Mouse (Mus musculus): Measurements from ENCODE around the gene Sorl1. TPM values are rescaled to one million over a fixed set of nuclear protein-coding genes. Genes with fewer than 3 reads are reported as not detected.
"Not testable (repeated sequence)": the region's sequence is repeated elsewhere in the genome, so short reads cannot be mapped to it uniquely, and the experiment has no call there.

Gene Sorl1
- total RNA-seq, 1 experiment from 2014 or later: 20.9 TPM

DNA sequence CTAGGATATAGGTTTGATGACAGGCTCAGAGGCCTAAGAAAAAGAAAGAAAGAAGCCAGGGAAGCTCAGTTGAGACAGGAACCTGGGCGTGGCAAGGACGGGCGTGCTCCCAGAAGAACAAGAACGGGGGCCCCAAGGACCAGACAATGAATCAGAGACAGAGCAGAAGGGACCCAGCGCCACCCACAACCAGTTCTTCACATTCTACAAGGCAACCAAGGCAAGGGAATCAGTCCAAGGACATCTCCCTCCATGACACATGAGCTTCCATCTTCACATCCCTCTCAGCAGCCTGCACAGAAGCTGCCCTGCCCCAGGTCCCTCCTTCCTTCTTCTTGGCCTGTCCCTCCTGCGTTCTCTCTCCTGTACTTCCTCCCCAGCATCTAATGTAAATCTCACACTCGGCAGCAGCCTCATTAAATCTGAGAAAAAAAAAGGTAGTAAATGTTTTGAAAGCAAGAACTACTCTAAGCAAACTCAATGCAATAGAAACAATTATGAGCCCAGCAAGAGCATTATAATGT is 30.0 kb downstream of the Sorl1 start:
- peak; percentile 26 for DNase-seq

DNA sequence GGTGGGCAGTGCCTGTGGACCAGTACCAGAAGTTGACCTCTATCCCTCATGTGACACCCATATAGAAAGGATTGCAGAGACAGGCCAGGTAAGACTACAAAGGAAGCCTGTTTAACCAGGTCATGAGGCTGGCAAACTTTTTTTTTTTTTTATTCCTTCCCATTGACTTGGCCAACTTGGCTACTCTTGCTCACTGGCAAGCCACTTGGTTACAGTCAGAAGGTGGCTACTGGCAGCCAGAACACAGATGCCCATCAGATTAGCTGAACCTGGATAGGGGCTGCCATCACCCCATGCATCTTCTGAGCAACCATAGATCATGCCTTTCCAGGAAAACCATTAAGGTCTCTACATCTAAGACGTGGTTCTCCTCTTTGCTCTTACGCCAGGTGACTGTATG is 31.3 kb downstream of the Sorl1 start:
- DNase-seq: no peak

GRCm38 (mm10) chr9:42091561-42091960 is 32.5 kb downstream of the Sorl1 start:
- DNase-seq: no peak

DNA sequence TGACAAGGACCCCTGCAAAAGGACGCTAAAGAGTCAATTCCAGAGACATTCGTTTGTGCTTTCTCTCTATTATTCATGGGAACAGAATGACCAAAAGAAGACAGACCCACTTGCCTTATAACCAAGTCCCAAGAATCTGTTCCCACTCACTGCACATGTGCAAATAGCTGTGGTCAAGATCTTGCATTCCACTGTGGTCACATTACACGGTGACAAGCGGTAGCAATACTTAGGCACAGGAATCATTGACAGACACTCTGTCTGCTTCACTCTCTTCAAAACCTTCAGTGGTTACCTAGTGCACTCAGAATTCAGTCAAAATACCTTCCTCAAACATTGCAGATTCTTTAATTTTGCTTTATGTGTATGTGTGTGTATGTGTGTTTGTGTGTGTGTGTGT is 36.2 kb downstream of the Sorl1 start:
- no peak for DNase-seq

GRCm38 (mm10) chr9:42085970-42086369 is 38.1 kb downstream of the Sorl1 start:
- DNase-seq: no peak

DNA sequence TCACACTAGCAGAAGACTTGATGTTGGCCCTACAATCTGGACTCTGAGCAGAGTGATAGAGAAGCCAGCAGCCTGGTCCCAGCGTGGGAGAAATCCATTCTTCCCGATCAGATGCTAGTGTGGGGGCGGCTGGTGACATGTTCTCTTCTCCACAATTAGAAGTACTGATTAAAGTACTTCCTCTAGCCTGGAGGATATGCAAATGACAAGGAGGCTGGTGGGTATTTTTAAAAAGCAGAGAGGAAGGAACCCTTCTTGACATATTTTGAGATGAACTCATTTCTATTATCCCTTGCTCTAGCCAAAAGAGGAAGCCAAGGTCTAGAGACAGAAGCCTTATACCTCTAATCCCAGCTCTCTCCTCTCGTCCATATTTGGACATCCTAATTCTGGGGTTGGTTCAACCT is 40.4 kb downstream of the Sorl1 start:
- no peak for DNase-seq

GRCm38 (mm10) chr9:42081681-42082530 is 42.2 kb downstream of the Sorl1 start:
- no peak for DNase-seq

- DNase-seq: no peak
These were observed 43.4 kb downstream of the Sorl1 start for GRCm38 (mm10) chr9:42080671-42081070.

DNA sequence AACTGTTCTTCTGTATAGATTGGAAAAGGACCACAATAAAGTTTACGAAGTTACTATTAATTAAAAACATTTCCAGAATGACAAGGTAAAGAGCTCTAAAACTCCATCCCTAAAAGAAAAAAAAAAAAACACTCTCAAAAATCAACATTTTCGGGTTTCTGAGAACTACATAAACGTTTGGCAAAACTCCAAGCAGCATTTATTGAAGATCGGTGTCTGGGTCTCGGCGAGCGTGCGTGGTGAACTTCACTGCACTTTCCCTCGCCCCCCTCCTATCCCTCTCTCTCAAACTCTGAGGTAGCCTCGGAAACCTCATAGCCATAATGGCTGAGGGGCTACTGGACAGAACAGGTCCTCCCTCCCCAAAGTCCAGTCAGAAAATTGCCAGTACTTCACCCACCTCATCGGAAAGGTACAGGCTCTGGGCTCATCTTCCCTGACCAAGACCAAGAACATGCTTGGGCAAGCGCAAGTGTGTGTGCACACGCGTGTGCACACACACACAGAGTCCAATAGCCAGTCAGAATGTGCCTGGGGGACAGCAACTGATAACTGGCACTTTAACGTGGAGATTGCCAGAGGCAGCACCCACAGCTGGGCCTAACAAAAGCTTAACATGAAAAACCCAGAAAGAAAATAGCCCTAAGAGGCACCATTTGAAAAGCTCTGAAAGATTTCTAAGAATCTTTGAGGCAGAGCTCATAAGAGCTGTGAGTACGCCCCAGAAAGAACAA is 46.8 kb downstream of the Sorl1 start:
- no peak for DNase-seq

GRCm38 (mm10) chr9:42076256-42076849 is 47.7 kb downstream of the Sorl1 start:
- DNase-seq: no peak

- no peak for DNase-seq
These were observed 48.9 kb downstream of the Sorl1 start for GRCm38 (mm10) chr9:42075241-42075640.

- DNase-seq: no peak
These were observed 52.1 kb downstream of the Sorl1 start for GRCm38 (mm10) chr9:42072010-42072409.

DNA sequence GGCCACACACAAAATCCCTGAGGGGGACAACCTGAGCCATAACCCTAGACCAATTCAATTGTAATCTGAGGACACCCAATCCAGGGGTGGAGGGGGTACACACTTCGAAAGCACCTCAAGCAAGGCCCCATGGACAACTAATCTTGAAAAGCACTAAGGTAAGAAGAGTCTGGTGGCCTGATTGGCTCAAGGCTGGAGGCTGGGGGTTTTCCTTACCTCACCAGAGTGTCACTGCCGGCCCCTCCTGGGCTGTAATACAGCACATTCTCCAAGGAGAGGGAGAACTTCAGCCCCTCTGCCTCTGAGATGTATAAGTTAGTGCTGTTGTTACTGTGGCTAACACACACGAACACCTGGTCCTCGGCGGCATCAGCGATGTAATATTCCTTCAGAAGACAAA is 53.2 kb downstream of the Sorl1 start:
- no peak for DNase-seq

DNA sequence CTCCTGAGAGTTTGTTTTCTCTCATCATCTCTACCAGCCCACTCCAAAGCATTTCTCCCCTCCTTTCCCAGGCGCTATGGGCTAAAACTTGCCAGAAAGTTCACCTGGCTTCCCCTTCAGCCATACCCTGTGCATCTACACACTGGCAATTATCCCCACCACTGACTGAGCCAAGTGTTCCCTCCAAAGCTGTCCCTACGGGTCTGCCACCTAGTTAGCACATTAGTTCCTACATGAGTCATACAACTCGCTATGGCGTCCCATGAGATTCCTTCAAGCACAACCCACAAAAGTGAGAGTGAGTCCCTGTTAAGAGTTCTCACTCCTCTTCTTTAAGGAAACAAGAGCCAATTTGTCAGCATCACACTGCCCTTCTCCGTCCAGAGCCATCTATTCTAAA is 54.6 kb downstream of the Sorl1 start:
- no peak for DNase-seq

DNA sequence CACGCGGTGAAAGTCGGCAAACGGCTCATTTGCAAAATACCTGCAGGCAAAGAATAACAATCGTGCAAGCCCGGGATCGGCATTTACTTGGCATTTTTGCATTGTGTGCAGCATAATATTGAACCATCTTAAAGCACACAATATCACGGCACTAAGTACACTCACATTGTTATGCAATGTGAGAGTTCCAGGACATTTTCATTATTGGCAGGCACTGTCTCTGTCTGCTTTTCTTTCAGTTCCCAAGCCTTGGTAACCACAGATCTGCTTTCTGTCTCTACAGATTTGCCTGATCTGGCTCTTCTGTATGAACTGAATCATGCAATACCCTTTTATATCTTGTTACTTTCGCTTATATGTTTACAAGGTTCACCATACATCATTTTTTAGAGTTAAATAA is 56.1 kb downstream of the Sorl1 start:
- DNase-seq: no peak

DNA sequence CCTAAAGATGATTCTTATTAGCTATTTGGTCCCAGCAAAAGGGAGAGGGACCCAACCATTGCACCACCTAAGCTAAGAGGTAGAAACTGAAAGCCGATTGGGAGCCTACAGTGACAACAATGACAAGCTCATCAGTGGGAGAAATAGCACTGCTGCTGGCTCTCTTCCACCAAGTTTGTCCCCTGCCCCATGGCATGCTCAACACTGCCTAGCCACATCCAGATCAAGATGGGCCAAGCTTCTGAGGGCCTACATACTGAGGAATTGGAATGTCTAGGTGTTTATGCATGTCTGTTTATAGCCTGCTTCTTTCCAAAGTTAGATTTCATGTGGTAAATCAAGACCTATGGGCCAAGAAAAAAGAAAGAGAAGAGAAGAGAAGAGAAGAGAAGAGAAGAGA is 58.3 kb downstream of the Sorl1 start:
- DNase-seq: no peak

DNA sequence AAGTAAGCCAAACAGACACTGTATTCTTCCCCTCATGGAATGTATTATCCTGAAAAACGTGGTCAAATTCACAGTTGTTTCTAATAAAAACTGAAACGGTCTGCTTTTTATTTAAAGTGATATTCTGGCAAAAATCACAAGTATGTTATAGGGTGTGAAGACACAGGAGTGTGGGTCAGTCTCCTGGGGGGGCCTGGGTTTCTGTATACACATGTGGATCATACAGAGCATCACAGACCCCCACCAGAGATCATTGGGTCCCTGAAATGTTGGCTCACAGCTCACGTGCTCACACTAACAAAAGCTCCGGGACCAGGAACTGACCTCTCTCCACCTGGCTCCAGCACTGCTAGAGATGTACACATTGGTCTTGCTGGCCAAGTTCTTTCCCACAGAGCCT is 60.7 kb downstream of the Sorl1 start:
- no peak for DNase-seq

DNA sequence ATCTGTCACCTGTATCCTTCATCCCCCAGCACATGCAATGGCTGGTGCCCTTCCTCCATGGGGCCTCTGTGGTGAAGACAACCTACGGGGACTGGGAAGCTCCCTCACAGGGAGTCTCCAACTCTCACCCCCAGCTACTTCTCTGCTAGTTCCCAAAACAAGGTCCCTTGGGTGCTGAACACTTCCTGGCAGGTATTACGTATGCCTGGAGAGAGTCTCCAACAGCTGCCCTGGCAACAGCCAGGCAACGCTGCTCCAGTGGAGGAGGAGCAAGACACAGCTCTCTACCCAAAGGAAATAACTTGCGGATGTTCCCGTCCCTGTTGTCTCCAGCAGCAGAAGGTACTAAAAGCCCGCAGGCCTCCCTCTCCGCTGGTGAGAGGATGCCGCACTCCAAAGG is 61.8 kb downstream of the Sorl1 start:
- DNase-seq: no peak

DNA sequence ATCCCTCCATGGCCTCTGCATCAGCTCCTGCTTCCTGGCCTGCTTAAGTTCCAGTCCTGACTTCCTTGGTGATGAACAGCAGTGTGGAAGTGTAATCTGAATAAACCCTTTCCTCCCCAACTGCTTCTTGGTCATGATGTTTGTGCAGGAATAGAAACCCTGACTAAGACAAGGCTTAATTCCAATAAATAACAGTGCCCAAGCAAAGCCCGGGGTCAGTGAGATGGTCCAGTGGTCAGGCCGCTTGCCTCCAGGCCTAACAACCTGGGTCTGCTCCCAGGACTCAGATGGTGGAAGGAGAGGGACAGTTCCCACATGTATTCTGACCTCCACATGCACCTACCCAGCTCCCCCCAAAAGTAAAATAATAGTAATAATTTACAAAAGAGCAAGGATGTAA is 65.1 kb downstream of the Sorl1 start:
- not testable (repeated sequence) for DNase-seq

- DNase-seq: no peak
These were observed 67.5 kb downstream of the Sorl1 start for GRCm38 (mm10) chr9:42056591-42056990.

- DNase-seq: no peak
These were observed 68.7 kb downstream of the Sorl1 start for GRCm38 (mm10) chr9:42055378-42055777.

DNA sequence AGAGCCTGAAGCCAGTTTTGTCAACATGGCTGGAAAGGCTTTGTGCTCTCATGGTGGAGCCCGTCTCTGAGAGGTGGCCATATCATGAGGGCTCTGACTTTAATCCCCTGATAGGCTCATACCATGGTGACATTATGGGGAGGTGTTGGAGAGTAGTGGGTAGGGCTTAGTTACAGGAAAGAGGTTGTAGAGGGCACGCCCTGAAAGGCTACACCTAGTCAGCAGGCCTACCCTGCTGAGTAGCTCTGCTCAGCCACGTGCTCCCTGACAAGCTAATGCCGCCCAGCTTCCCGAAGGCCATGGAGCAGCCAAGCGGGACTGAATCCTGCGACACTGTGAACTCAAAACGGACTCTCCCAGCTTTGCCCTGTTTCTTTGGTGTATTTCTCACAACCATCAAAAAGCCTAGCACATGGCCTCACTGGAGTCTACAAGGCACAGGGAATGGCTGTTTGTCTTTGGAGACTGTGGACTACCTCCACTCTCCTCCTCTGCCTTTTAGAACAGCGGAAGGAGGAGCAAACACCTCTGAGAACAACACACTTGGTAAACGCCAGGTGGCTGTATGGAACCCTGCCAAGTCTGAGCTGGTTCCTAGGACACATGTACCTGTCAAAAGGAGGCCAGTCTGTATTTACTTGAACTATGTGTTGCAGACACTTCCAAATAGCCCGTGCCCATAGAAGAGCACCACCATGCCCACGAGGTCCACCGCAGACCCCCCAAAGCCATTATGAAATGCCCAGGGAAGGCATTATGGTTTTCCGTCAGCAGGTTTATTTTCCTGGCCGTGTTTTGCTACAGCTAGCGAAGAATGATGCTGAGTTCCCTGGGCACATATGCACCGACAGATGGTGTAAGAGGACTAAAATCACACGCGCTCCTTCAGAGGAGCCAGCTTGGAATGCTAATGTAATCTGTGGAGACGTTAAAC is 69.5 kb downstream of the Sorl1 start:
- no peak for DNase-seq
